ENCODE assay signal across 8 mouse cellular contexts in genomic region chr19:46642136-46642753, GRCm38 (mm10). TPM values are rescaled to one million over a fixed set of nuclear protein-coding genes. Genes with fewer than 3 reads are reported as not detected.
DNase-seq lines count a peak whose midpoint lies in the region; ATAC-seq and TF ChIP-seq lines count a peak whose summit lies in the region.

No protein-coding gene starts in this region.

- peak; percentile 58 to 83 for DNase-seq in adrenal gland, adult (ENCODE audit: inconsistent age in 2 of 2, low spot score in 1 of 2)
- no peak for DNase-seq in adrenal gland, adult 8-10 months
- no peak for DNase-seq in testis, postnatal 14 days (ENCODE audit: low spot score)
- no peak for DNase-seq in cerebellum, adult 18-20 months
- no peak for DNase-seq in cerebellum, postnatal 14 days
- DNase-seq in spleen, postnatal 10 days (ENCODE audit: low spot score in 2 of 2) = no peak

- no peak for TF ChIP-seq POLR2A in testis, adult 2 months (IDR thresholded peaks at IDR 0.05; ENCODE audit: control insufficient read depth, low read depth, low read length)

- H3K36me3 ChIP-seq in testis, adult 2 months (ENCODE audit: control insufficient read depth, insufficient read depth, low read length) = no peaks in the 10 kb centered on the region; the same call in 1 of the 2 replicates
- H3K36me3 ChIP-seq in limb, embryonic 12.5 days = peaks cover 41% of the 10 kb centered on the region

- peak overlapping the region; percentile 61 for H3K27ac ChIP-seq in testis, adult 2 months (ENCODE audit: control insufficient read depth, insufficient read depth, low read depth, low read length)
- peak overlapping the region; percentile 89 for H3K27ac ChIP-seq in limb, embryonic 12.5 days

- ATAC-seq in limb, embryonic 12.5 days (ENCODE audit: insufficient number of reproducible peaks, insufficient read depth, low FRiP score, low TSS enrichment, low read depth) = no peak; the same call in 1 of the 2 replicates

- H3K9me3 ChIP-seq in limb, embryonic 12.5 days = no peaks in the 10 kb centered on the region

- WGBS in limb, embryonic 12.5 days = 54% methylated on average over 22 of the region's 22 CpGs

- no peaks in the 10 kb centered on the region for H3K27me3 ChIP-seq in testis, adult 2 months (ENCODE audit: control insufficient read depth, insufficient read depth, low read length)
- no peaks in the 10 kb centered on the region for H3K27me3 ChIP-seq in limb, embryonic 12.5 days

- TF ChIP-seq CTCF in testis, adult 2 months (IDR thresholded peaks at IDR 0.05; ENCODE audit: control insufficient read depth, insufficient read depth, insufficient replicate concordance, low read depth, low read length) = no peak

- H3K4me1 ChIP-seq in testis, adult 2 months (ENCODE audit: control insufficient read depth, insufficient read depth, low read length) = peaks cover 24% of the 10 kb centered on the region
- H3K4me1 ChIP-seq in limb, embryonic 12.5 days (replicated peaks) = peaks cover 89% of the 10 kb centered on the region

- no peak overlapping the region for H3K4me3 ChIP-seq in testis, adult 2 months (ENCODE audit: control insufficient read depth, low read depth, low read length)
- H3K4me3 ChIP-seq in limb, embryonic 12.5 days (replicated peaks) = no peak overlapping the region

- peak overlapping the region; percentile 16; the same call in 1 of the 2 replicates for H3K4me2 ChIP-seq in limb, embryonic 12.5 days

- no peak overlapping the region for H3K9ac ChIP-seq in limb, embryonic 12.5 days (replicated peaks)

RNA-seq across cellular contexts. Expression of gene Cyp17a1, which starts 30.7 kb away (rescaled TPM):
- total RNA-seq in adrenal gland, adult 8-10 months (2022) = 1 to 10 TPM; 1.7 to 3.9 (median 3.1) TPM
- polyA plus RNA-seq in testis, adult 2 months (2012; rRNA removed) = 174 and 209 TPM in 2 replicates
- polyA plus RNA-seq in limb, embryonic 12.5 days (2016; fragmentation: Nextera tagmentation; extraction: Ambion mirVana) = 0.15 TPM in 1 of 2 replicates, not detected in the other

RNA-seq across cellular contexts. Expression of gene Wbp1l, which starts 43.4 kb away (rescaled TPM):
- total RNA-seq in adrenal gland, adult 8-10 months (2022) = 100 to 1,000 TPM; 149 to 232 (median 189) TPM
- 16.9 and 17.1 TPM in 2 replicates for polyA plus RNA-seq in testis, adult 2 months (2012; rRNA removed)
- 48.3 and 48.6 TPM in 2 replicates for polyA plus RNA-seq in limb, embryonic 12.5 days (2016; fragmentation: Nextera tagmentation; extraction: Ambion mirVana)

RNA-seq across cellular contexts. Expression of gene Borcs7, which starts 47.5 kb away (rescaled TPM):
- total RNA-seq in adrenal gland, adult 8-10 months (2022) = 10 to 100 TPM; 14.9 to 18.6 (median 17.1) TPM
- 3.8 and 4.2 TPM in 2 replicates for polyA plus RNA-seq in testis, adult 2 months (2012; rRNA removed)
- polyA plus RNA-seq in limb, embryonic 12.5 days (2016; fragmentation: Nextera tagmentation; extraction: Ambion mirVana) = 15.8 and 16.9 TPM in 2 replicates

Comparison
In these comparisons a context has a peak if more than half of its experiments do, and no peak if none do; other contexts are left out.
1. DNase-seq: peak in adrenal gland, adult (2 of 2); none in adrenal gland, adult 8-10 months (single experiment), testis, postnatal 14 days (single experiment), cerebellum, adult 18-20 months (0 of 2), cerebellum, postnatal 14 days (0 of 2) and spleen, postnatal 10 days (0 of 2).
2. RNA of gene Cyp17a1, which starts 30.7 kb away (polyA plus RNA-seq): 174 to 209 TPM in testis, adult 2 months; 0.15 TPM in limb, embryonic 12.5 days; every median in the first group is over 100 times any median in the second.